Mouse (Mus musculus) stomach, adult 2 months (tissue): ENCODE data around the gene Rnf182. TPM values are rescaled to one million over a fixed set of nuclear protein-coding genes. Genes with fewer than 3 reads are reported as not detected.

Experiments used
- polyA plus RNA-seq: library from polyadenylated mRNA; depleted of rRNA; stranded (reverse); fragments of >200 nt; gene quantifications from 2 replicates; pipeline ENCODE4 v1.2.3, GENCODE M21; 2012; rRNA removed

Rnf182 gene
- polyA plus RNA-seq, result not detected in 2 replicates

DNA sequence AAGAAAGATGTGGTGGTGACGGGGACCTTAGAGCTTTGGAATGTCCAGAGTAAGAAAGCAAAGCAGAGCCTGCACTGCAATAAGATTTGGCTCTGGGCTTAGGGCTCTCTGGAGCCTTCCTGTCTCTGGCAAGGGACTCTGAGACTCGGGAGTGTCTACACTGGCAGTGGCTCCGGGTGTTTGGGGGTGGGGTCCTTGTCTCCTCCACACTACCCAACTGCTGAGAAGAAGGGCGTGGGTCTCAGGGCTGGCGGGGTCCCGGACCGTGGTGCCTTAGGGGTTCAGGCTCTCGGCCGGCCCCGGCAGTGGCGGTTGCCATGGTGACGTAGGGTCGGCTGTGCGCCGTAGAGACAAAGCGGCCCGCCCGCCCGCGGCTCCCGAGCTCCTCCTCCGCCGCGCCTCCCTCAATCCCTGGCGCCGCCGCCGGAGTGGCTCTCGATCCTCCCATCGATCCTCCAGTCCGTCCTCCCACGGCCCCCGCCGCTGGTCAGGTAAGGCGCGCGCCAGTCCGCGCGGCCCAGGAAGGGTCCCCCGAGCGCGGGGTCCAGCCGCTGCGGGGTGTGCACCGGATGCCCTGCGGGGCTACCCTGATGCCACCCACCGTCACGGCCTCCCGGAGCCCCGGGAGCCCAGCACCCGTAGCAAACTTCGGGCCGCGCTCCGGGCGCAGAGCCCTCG is at the start of gene Rnf182:
TSS of gene Rnf182 (plus strand) at position 134 of the 678 bp plus-strand sequence.

Other genes starting within 250 kb of the Rnf182 start
- 30.3 and 53.4 TPM in 2 replicates for gene Nol7, start 217.3 kb upstream of the Rnf182 start, polyA plus RNA-seq
- gene Ranbp9, start 134.4 kb upstream of the Rnf182 start, polyA plus RNA-seq, result 6.5 and 14.7 TPM in 2 replicates
- gene Mcur1, start 55.5 kb upstream of the Rnf182 start, polyA plus RNA-seq, result 7.1 and 13.3 TPM in 2 replicates
- gene Cd83, start 169.1 kb downstream of the Rnf182 start, polyA plus RNA-seq, result 0.25 and 1.2 TPM in 2 replicates